Mouse (Mus musculus): Measurements from ENCODE around the gene Uevld.

- TF ChIP-seq CTCF (conservative IDR thresholded peaks at IDR 0.05 in 1 of 2, IDR thresholded peaks at IDR 0.05 in 1 of 2; ENCODE audit: low read depth in 2 of 2, low read length in 2 of 2) (no peak), ZMIZ1 (IDR thresholded peaks at IDR 0.05; ENCODE audit: low read depth, low read length) (no peak), POLR2A (IDR thresholded peaks at IDR 0.05; ENCODE audit: low read depth, low read length) (no peak), EP300 (IDR thresholded peaks at IDR 0.05; ENCODE audit: low read length) (no peak), MAX (IDR thresholded peaks at IDR 0.05; ENCODE audit: low read length) (no peak), NRF1 (IDR thresholded peaks at IDR 0.05; ENCODE audit: low read depth, low read length) (no peak), CHD2 (IDR thresholded peaks at IDR 0.05; ENCODE audit: low read length) (no peak), MAZ (IDR thresholded peaks at IDR 0.05; ENCODE audit: low read depth, low read length) (no peak), ZNF384 (IDR thresholded peaks at IDR 0.05; ENCODE audit: low read depth, low read length) (no peak), USF2 (conservative IDR thresholded peaks at IDR 0.05; ENCODE audit: low read depth, low read length) (no peak)
These were observed 37.2 kb upstream of the Uevld start for GRCm38 (mm10) chr7:46995558-46995957.
